Mouse (Mus musculus) heart, embryonic 10.5 days (tissue): ENCODE results near the gene 1500015O10Rik. TPM values are rescaled to one million over a fixed set of nuclear protein-coding genes. Genes with fewer than 3 reads are reported as not detected.
A peak's percentile ranks its signal among the peaks of the same experiment; 100 is the strongest.

Experiments used
- DNase-seq: peaks from one replicate; pipeline ENCODE4 v3.0.0-alpha.2; 2017; ENCODE audit warnings: low spot score
- H3K27ac ChIP-seq: fragments of 300-500 bp; sonication (generic); 2 replicates; pipeline ENCODE4 v1.5.1; 2016; ENCODE audit warnings: mild to moderate bottlenecking
- H3K27me3 ChIP-seq: fragments of 300-500 bp; sonication (generic); 2 replicates; pipeline ENCODE4 v1.6.1; 2016; ENCODE audit warnings: mild to moderate bottlenecking; ENCODE audit not compliant: poor library complexity, insufficient read depth, severe bottlenecking
- H3K36me3 ChIP-seq: fragments of 300-500 bp; sonication (generic); 2 replicates; pipeline ENCODE4 v1.6.1; 2016; ENCODE audit warnings: mild to moderate bottlenecking, moderate library complexity
- H3K4me1 ChIP-seq: fragments of 300-500 bp; sonication (generic); 2 replicates; pipeline ENCODE4 v1.6.1; 2016; ENCODE audit warnings: mild to moderate bottlenecking
- H3K4me3 ChIP-seq: fragments of 300-500 bp; sonication (generic); 2 replicates; pipeline ENCODE4 v1.5.1; 2016; ENCODE audit warnings: mild to moderate bottlenecking, moderate library complexity
- H3K9me3 ChIP-seq: fragments of 300-500 bp; sonication (generic); 2 replicates; pipeline ENCODE4 v1.6.1; 2016; ENCODE audit warnings: mild to moderate bottlenecking, moderate library complexity
- WGBS: fragments of 180-500 bp; shearing (Covaris S2); methylation state at CpG from one replicate; pipeline ENCODE4 v1.1.7; 2016; 5-methylcytosine and 5-hydroxymethylcytosine counted together
- polyA plus RNA-seq: library from polyadenylated mRNA; unstranded; fragments of >200 nt; fragmentation: Nextera tagmentation; extraction: Ambion mirVana; gene quantifications from 2 replicates; pipeline ENCODE4 v1.2.1, GENCODE M21; 2016

Gene 1500015O10Rik
- polyA plus RNA-seq, 1 experiment from 2014 or later: 0.44 TPM

DNA sequence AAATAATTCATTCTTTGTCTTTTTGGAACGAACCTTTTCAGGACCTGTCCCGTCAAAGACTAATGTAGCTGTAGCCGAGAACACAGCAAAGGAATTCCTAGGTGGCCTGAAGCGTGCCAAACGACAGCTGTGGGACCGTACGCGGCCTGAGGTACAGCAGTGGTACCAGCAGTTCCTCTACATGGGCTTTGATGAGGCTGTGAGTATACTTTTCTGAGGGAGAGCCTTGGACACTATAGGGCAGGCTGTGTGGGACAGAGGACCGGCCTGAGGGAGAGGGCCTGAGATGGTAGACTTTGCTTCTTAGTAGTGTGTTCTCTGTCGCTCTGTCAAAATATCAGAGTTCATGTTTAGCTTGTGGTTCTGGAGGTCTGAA lies 8.1 kb downstream of the 1500015O10Rik start:
- Histone ChIP-seq H3K4me1 (no peaks in the 10 kb centered on the region), H3K36me3 (no peaks in the 10 kb centered on the region), H3K27ac (no peak overlapping the region), H3K4me3 (no peak overlapping the region), H3K9me3 (no peaks in the 10 kb centered on the region), H3K27me3 (no peaks in the 10 kb centered on the region)
- no peak for DNase-seq
- WGBS: 86% methylated on average over 10 of the region's 10 CpGs

DNA sequence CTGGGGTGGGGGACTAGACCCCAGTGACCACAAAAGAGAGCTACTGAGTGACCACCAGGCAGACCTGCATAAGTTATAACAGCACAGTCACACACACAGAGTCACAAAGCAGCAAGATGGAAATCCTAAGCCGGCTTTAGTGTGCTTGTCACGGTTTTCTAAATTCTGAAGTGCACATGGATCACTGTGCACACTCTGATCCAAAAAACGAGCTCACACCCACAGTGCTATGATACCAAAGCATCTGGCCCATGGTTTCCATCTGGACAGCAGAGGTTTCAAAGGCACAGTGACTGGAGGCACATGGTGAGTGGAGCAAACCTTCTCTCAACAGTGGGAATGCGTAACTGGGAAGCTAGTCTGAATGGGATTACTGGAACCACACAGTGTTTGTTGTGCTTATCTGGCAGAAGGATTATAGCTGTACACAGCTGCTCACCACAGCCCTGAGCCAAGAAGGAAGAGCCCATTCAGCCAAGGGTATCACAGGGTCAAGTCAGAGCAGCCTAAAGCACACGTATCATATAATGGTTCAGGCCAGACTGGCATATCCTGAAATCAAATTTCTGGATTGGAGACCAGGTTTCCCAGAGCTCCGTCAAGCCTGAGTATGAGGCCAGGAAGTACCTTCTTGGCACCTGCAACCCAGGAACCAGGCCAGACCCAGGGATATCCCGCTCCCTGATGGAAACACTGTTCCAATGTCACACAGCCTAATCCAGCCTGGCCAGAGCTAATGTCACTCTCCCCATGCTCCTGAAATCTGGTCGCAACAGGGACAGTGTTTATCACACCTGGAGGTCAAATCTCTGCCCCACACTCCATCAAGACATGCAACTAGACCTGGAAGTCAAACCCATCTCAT lies 24.3 kb downstream of the 1500015O10Rik start:
- Histone ChIP-seq H3K4me3 (no peak overlapping the region), H3K27me3 (no peaks in the 10 kb centered on the region), H3K4me1 (no peaks in the 10 kb centered on the region), H3K36me3 (peaks cover 42% of the 10 kb centered on the region), H3K27ac (no peak overlapping the region), H3K9me3 (no peaks in the 10 kb centered on the region)
- WGBS: 90% methylated on average over 8 of the region's 8 CpGs
- no peak for DNase-seq

DNA sequence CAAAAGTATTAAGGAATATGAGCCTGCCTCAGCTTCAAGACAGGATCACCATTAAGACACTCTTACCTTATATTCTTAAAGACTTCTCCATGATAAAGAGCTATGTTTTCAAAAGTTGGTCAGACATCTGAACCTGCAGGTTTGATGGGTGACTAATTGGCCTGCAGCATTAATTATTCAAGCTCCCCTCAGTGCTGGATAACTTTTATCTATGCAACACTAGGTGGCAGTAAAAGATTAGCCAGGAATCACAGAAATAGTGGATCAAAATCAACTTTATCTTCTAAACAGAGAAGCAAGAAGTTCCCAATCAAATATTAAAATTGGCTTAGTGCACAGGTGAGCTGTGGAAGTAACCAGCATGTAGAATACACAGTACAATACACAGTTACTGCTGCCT lies 29.7 kb downstream of the 1500015O10Rik start:
- Histone ChIP-seq H3K9me3 (no peaks in the 10 kb centered on the region), H3K27me3 (no peaks in the 10 kb centered on the region), H3K4me3 (no peak overlapping the region), H3K27ac (no peak overlapping the region), H3K4me1 (no peaks in the 10 kb centered on the region), H3K36me3 (peaks cover 30% of the 10 kb centered on the region)
- no peak for DNase-seq

DNA sequence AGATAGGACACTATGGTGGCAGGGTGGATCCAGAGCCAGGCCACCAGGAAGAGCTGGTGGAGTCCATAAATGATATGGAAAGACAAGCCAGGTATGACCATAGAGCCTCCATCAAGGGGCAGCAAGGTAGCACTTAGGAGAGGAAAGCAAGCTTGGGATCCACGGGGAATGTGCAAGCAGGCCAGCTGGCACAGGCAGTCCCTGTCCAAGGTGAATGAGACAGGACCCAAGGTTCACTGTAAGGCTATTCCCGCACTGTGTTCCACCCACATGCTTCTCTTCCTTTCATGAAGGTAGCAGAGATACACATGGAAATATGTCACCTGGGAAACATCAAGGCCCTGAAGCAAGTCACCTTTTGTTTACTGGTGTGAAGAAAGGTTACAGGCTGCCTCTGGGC lies 34.1 kb downstream of the 1500015O10Rik start:
- 83% methylated on average over 2 of the region's 2 CpGs for WGBS
- no peaks in the 10 kb centered on the region for H3K9me3 ChIP-seq
- H3K36me3 ChIP-seq: peaks cover 20% of the 10 kb centered on the region
- no peak for DNase-seq
- H3K4me3 ChIP-seq: no peak overlapping the region
- no peaks in the 10 kb centered on the region for H3K4me1 ChIP-seq
- no peak overlapping the region for H3K27ac ChIP-seq
- H3K27me3 ChIP-seq: no peaks in the 10 kb centered on the region

DNA sequence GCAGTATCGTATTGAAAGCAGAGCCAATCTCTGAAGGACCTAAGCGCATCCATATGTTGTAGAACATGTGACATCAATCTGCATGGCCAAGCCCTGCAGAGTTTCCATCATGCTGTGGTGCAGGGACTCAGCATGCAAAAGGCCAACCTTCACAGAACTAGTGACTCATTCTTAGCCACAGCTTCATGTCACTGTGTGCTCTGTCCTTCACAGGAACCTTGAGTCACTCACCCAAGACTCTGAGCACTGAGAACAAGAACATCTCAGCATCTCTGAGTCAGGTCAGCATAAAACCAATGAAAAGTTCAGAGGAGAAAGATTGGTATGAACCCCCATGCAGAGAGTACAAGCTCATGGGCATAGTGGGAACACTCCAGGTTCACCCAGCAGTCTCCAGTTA lies 35.9 kb downstream of the 1500015O10Rik start:
- no peak for DNase-seq
- Histone ChIP-seq H3K27me3 (no peaks in the 10 kb centered on the region), H3K4me1 (no peaks in the 10 kb centered on the region), H3K9me3 (no peaks in the 10 kb centered on the region), H3K27ac (no peak overlapping the region), H3K4me3 (no peak overlapping the region), H3K36me3 (peaks cover 30% of the 10 kb centered on the region)
- 96% methylated on average over 2 of the region's 2 CpGs for WGBS

DNA sequence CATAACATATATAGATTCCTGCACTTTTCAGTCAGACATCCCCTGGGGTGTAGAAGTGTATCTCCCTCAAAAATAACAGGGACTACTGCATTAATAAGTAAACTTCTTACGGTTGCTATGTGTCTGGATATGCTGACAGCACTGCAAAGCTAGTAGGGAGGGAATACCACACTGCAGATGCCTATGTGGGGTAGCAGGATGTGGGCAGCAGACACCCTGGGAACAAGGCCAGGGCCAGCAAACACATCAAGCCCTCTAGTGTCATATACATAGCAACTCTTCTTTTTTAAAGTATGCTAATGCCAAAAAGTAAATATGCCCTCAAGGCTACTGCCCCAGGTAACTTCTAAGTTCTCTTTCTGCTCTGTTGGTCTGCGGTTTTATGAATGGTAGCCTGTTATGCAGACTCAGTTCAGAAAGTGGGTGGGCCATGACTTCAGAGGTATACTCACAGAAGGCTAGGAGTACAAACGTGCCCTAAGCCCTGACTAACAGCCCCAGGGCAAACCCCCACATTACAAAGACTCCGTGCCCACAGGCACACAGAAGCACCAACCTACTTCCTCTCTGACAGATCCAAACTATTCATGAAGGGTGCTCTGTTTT lies 38.1 kb downstream of the 1500015O10Rik start:
- Histone ChIP-seq H3K27ac (no peak overlapping the region), H3K4me3 (no peak overlapping the region), H3K27me3 (no peaks in the 10 kb centered on the region), H3K9me3 (no peaks in the 10 kb centered on the region), H3K36me3 (peaks cover 48% of the 10 kb centered on the region), H3K4me1 (no peaks in the 10 kb centered on the region)
- DNase-seq: no peak
- WGBS: 85% methylated on average over 4 of the region's 4 CpGs

DNA sequence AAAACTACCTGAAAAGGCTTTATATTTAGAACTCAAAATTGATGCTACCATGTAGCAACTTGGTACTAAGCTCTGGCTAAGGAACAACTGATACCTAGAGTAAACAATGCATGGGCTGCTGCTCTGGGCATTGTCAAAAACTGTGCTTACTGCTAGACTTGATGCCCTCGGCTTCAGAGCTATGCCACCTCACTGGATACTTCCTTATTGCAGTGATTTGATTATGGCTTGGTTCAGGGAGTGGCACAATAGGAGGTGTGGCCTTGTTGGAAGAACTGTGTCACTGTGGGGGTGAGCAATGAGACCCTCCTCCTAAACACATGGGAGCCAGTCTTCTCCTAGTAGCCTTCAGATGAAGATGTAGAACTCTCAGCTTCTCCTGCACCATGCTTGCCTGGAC lies 38.9 kb downstream of the 1500015O10Rik start:
- no peaks in the 10 kb centered on the region for H3K4me1 ChIP-seq
- peaks cover 42% of the 10 kb centered on the region for H3K36me3 ChIP-seq

DNA sequence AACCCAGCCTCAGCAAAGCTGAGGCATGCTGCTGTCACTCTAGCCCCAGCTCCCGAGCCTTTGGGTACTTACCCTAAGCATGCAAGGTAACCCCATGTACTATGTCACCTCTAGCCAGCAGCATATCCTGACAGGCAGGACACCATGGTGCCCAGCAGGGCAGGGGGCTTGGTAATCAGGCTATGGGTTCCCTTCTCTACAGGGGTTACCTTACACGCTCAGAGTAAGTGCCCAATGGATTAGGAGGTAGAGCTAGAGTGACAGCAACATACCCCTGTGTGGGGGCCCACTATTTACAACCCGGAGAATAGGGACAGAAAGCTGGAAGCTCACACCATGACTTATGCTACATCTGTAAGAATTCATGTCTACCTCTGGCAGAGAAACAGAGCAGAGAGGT lies 39.6 kb downstream of the 1500015O10Rik start:
- Histone ChIP-seq H3K36me3 (peaks cover 41% of the 10 kb centered on the region), H3K4me3 (no peak overlapping the region), H3K27ac (no peak overlapping the region), H3K9me3 (no peaks in the 10 kb centered on the region), H3K27me3 (no peaks in the 10 kb centered on the region), H3K4me1 (no peaks in the 10 kb centered on the region)
- no peak for DNase-seq
- WGBS: 84% methylated on average over 3 of the region's 3 CpGs

More for the DNA sequence above, 38.9 kb downstream of the 1500015O10Rik start:
- H3K4me3 ChIP-seq: no peak overlapping the region
- H3K27ac ChIP-seq: no peak overlapping the region
- H3K27me3 ChIP-seq: no peaks in the 10 kb centered on the region
- DNase-seq: no peak
- 50% methylated on average over 1 of the region's 1 CpGs for WGBS
- no peaks in the 10 kb centered on the region for H3K9me3 ChIP-seq

DNA sequence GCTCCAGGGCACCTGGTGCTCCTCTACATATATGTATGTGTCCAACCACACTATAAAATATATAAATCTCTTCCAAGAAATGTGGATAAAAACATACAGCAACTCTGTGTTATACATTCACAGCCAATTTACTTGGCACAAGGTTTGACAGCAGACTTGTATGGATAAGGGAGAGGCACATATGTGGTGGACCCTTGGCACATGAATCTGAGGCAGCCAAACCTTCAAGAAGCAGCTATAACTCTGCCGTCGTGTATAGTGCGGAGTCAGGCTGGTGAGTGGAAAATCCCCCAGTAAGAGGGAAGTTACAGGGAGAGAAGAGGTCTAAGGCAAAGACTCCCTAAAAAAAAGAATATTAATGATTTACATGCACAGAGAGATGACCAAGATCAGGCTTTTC lies 42.3 kb downstream of the 1500015O10Rik start:
- peaks cover 54% of the 10 kb centered on the region for H3K36me3 ChIP-seq
- 96% methylated on average over 3 of the region's 3 CpGs for WGBS
- DNase-seq: no peak
- no peaks in the 10 kb centered on the region for H3K27me3 ChIP-seq
- no peak overlapping the region for H3K4me3 ChIP-seq
- H3K4me1 ChIP-seq: no peaks in the 10 kb centered on the region
- no peak overlapping the region for H3K27ac ChIP-seq
- H3K9me3 ChIP-seq: no peaks in the 10 kb centered on the region

DNA sequence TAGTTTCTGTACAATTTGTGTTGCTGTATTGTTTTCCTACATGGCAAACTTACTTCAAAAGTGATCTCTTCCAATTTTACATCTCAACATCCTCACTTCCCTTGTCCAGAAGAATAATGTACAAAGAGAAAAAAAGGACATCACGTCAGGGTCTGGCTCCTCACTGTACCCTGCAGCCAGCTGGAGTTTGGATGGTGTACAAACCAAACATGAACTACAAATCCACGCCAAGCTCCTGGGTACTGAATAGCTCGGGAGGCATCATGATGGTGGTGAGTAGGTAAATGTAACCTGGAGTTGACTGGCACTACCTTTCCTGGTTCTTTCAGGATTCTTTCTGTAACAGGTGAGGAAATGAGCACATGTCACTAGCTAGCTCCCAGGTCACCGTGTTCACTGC lies 43.7 kb downstream of the 1500015O10Rik start:
- DNase-seq: no peak
- no peaks in the 10 kb centered on the region for H3K9me3 ChIP-seq
- H3K4me3 ChIP-seq: no peak overlapping the region
- no peaks in the 10 kb centered on the region for H3K27me3 ChIP-seq
- H3K27ac ChIP-seq: no peak overlapping the region
- 92% methylated on average over 4 of the region's 4 CpGs for WGBS
- no peaks in the 10 kb centered on the region for H3K4me1 ChIP-seq
- H3K36me3 ChIP-seq: peaks cover 59% of the 10 kb centered on the region

DNA sequence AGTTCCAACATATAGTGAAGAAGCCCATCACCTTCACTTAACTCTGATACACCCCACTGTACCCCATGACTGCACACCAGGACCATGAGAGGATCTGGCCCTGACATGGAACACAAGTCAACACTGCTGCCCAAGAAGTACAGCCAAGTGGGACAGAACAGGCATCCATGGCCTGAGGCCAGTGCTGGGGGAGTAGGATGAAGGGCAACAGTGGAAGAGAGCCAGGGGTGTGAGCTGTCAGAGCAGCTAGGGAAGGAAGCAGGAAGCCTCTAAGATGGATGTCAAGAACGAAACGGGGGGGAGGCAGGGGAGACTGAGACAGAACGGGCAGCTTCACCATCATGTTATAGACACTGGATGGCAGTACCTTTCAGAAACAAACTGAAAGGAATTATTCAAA lies 45.7 kb downstream of the 1500015O10Rik start:
- Histone ChIP-seq H3K36me3 (peaks cover 47% of the 10 kb centered on the region), H3K4me3 (no peak overlapping the region), H3K27ac (no peak overlapping the region), H3K4me1 (peaks cover 2% of the 10 kb centered on the region; the same call in 1 of the 2 replicates), H3K9me3 (no peaks in the 10 kb centered on the region), H3K27me3 (no peaks in the 10 kb centered on the region)
- 86% methylated on average over 3 of the region's 3 CpGs for WGBS
- DNase-seq: no peak

DNA sequence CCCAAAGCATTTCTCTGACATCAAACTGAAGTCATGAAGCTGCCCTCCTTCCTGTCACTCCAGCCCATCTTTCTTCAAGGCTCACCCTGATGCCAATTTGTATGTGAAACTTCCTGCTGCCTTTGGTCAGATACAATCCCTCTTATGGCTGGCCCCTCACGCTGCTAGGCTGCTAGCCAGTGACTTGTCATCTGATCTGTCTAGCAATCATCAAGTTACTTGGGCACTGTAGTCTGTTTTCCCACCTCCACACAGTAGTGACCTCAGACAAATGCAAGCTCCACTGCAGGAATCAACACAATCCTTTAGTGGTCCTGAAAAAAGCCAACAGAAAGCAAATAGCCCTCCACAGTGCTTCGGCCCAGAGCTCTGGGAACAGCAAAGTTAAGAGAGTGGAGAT lies 50.8 kb downstream of the 1500015O10Rik start:
- H3K9me3 ChIP-seq: no peaks in the 10 kb centered on the region
- no peak overlapping the region for H3K27ac ChIP-seq
- 64% methylated on average over 2 of the region's 2 CpGs for WGBS
- no peaks in the 10 kb centered on the region for H3K27me3 ChIP-seq
- H3K4me3 ChIP-seq: no peak overlapping the region
- H3K4me1 ChIP-seq: peaks cover 13% of the 10 kb centered on the region; the same call in 1 of the 2 replicates
- peaks cover 24% of the 10 kb centered on the region for H3K36me3 ChIP-seq
- peak; percentile 57 for DNase-seq

DNA sequence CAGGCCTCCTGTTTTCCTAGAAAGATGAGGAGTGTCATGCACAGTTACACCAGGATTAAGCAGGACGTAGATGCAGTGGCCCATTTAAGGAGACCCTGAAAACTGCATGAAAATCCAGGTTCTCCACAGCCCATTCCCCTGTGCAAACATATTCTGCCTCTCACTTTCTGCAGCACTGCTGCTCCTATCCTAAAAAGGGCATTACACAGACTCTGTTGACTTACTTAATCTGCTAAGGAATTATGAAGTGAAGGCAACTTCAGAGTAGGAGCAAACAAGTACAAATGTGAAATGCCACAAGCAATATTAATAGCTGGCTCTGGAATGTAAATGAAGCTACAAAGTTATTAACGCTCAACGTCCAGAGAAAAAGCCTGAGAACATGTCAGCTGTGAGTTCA lies 51.3 kb downstream of the 1500015O10Rik start:
- no peaks in the 10 kb centered on the region for H3K27me3 ChIP-seq
- no peaks in the 10 kb centered on the region for H3K9me3 ChIP-seq
- WGBS: 79% methylated on average over 3 of the region's 3 CpGs
- H3K4me3 ChIP-seq: no peak overlapping the region
- peaks cover 13% of the 10 kb centered on the region; the same call in 1 of the 2 replicates for H3K4me1 ChIP-seq
- no peak for DNase-seq
- no peak overlapping the region for H3K27ac ChIP-seq
- peaks cover 25% of the 10 kb centered on the region for H3K36me3 ChIP-seq
